Mouse (Mus musculus) cerebellum, adult 2 months (tissue): ENCODE measurements around the gene Cdh15.

Source experiments
- CTCF ChIP-seq: fragments of 200-500 bp; IDR thresholded peaks from 2 replicates; pipeline ENCODE4 v1.5.1; 2011; ENCODE audit warnings: low read depth, mild to moderate bottlenecking, control low read depth, low read length, moderate library complexity, borderline replicate concordance; ENCODE audit not compliant: insufficient read depth
- POLR2A ChIP-seq: fragments of 200-500 bp; IDR thresholded peaks from 2 replicates; pipeline ENCODE4 v1.6.1; 2011; ENCODE audit warnings: low read length, control low read depth, borderline replicate concordance; ENCODE audit not compliant: insufficient read depth

DNA sequence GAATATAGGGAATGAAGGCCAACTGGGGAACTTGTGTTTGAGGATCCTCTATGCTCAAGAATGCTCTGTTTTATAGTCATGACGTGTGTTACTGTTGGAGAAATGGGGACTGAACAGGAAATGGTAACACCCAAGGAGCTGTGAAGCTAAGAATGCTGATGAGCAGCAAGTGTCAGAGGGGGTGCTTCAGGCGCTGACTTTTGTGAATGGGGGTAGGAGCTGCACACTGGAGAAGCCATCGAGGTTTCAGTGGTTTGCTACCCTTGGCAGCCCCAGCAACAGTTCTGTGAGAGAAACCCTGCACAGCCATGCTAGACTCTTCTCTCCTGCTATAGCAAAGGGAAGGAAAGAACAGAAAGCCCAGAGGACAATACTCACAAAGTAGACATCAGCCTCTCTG lies 64.4 kb downstream of the Cdh15 start:
- no peak for TF ChIP-seq CTCF
- no peak for TF ChIP-seq POLR2A
